Mouse (Mus musculus): Measurements from ENCODE around the gene Evi2. TPM values are rescaled to one million over a fixed set of nuclear protein-coding genes. Genes with fewer than 3 reads are reported as not detected.

The Evi2 gene
- polyA plus RNA-seq, 1 experiment from 2014 or later, result 1.1 TPM

DNA sequence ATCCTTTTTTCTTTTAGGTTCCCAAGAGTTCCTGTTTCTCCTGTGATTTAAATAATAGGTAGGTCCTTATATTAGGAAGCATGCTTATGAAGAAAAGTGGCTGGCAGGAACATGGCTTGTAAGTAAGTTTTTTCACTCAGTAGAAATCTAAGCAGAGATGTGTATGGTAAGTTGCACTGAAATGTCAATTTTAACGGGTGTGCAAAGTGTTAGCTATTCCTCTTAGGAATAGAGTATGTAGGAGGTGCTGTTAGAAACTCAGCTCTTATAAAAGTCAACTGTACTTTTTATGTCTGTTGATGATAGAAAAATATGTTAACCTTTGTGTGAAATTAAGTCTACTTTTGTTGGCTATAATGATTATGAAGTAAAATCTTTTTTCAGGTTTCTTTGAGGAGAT lies 62.3 kb downstream of the Evi2 start:
- Histone ChIP-seq H3K4me1 (no peaks in the 10 kb centered on the region), H3K4me3 (no peak overlapping the region), H3K36me3 (peaks cover 75% of the 10 kb centered on the region), H3K9me3 (replicated peaks) (no peaks in the 10 kb centered on the region), H3K27ac (no peak overlapping the region), H3K27me3 (ENCODE audit: low read depth, poor library complexity, severe bottlenecking) (no peaks in the 10 kb centered on the region)
- no peak for DNase-seq (ENCODE audit: low spot score)
- WGBS, result 85% methylated on average over 1 of the region's 1 CpGs

Other genes with a start within 250 kb of the Evi2 start
- not detected in 2 replicates for gene Gm9964, start 233.7 kb downstream of the Evi2 start, polyA plus RNA-seq (2016; fragmentation: Nextera tagmentation; extraction: Ambion mirVana)
- 6.5 and 7.6 TPM in 2 replicates for gene Nf1, start 190.9 kb downstream of the Evi2 start, polyA plus RNA-seq (2016; fragmentation: Nextera tagmentation; extraction: Ambion mirVana)
- 0.08 and 0.34 TPM in 2 replicates for gene Omg, start 26.5 kb downstream of the Evi2 start, polyA plus RNA-seq (2016; fragmentation: Nextera tagmentation; extraction: Ambion mirVana)
- 0.11 and 0.16 TPM in 2 replicates for gene Evi2b, start 6.8 kb downstream of the Evi2 start, polyA plus RNA-seq (2016; fragmentation: Nextera tagmentation; extraction: Ambion mirVana)
- 2.0 and 2.2 TPM in 2 replicates for gene Evi2a, start within 50 bp of the Evi2 start, polyA plus RNA-seq (2016; fragmentation: Nextera tagmentation; extraction: Ambion mirVana)
- 9.5 and 13.4 TPM in 2 replicates for gene Rab11fip4, start 60.6 kb upstream of the Evi2 start, polyA plus RNA-seq (2016; fragmentation: Nextera tagmentation; extraction: Ambion mirVana)